Mouse (Mus musculus) myocyte (in vitro differentiated cells): ENCODE results near the gene Asap2. TPM values are rescaled to one million over a fixed set of nuclear protein-coding genes. Genes with fewer than 3 reads are reported as not detected.

ENCODE experiments used
- H3K27me3 ChIP-seq: one replicate; pipeline ENCODE4 v1.6.1; 2011; ENCODE audit not compliant: control insufficient read depth, insufficient read depth, insufficient read length
- H3K36me3 ChIP-seq: one replicate; pipeline ENCODE4 v1.6.1; 2011; ENCODE audit not compliant: control insufficient read depth, insufficient read depth
- H3K4me2 ChIP-seq: one replicate; pipeline ENCODE4 v1.6.1; 2011; ENCODE audit warnings: low read depth, control low read depth
- H3K4me3 ChIP-seq: one replicate; pipeline ENCODE4 v1.5.1; 2011; ENCODE audit warnings: mild to moderate bottlenecking, control low read depth, moderate library complexity
- H3K79me2 ChIP-seq: one replicate; pipeline ENCODE4 v1.6.1; 2011; ENCODE audit not compliant: control insufficient read depth, insufficient read depth
- H3ac ChIP-seq: one replicate; pipeline ENCODE4 v1.6.1; 2011; ENCODE audit not compliant: control insufficient read depth, insufficient read length
- CEBPB ChIP-seq: IDR thresholded peaks from 2 replicates; pipeline ENCODE4 v1.6.1; 2011; ENCODE audit warnings: mild to moderate bottlenecking, moderate library complexity; ENCODE audit not compliant: poor library complexity, insufficient read depth, severe bottlenecking
- E2F4 ChIP-seq: IDR thresholded peaks from one replicate; pipeline ENCODE4 v1.6.1; 2011; ENCODE audit warnings: mild to moderate bottlenecking, control low read depth, moderate library complexity; ENCODE audit not compliant: insufficient read depth
- MAX ChIP-seq: IDR thresholded peaks from one replicate; pipeline ENCODE4 v1.6.1; 2011; ENCODE audit warnings: low read depth, mild to moderate bottlenecking, control low read depth
- MYOD1 ChIP-seq, 3 experiments: IDR thresholded peaks; one replicate each; pipeline ENCODE4 v1.6.1; 2011; ENCODE audit warnings: control low read depth in 2 of 3, low read depth in 2 of 3, mild to moderate bottlenecking in 2 of 3, moderate library complexity in 1 of 3; ENCODE audit not compliant: insufficient read length in 2 of 3, control insufficient read depth in 1 of 3
- MYOG ChIP-seq, 3 experiments: IDR thresholded peaks; one replicate each; pipeline ENCODE4 v1.6.1; 2011; ENCODE audit warnings: control low read depth in 2 of 3, low read depth in 2 of 3, mild to moderate bottlenecking in 2 of 3; ENCODE audit not compliant: insufficient read length in 2 of 3, control insufficient read depth in 1 of 3, insufficient read depth in 1 of 3
- POLR2A ChIP-seq: IDR thresholded peaks from one replicate; pipeline ENCODE4 v1.6.1; 2011; ENCODE audit warnings: low read depth, mild to moderate bottlenecking, control low read depth, moderate library complexity; ENCODE audit not compliant: insufficient read length
- POLR2AphosphoS2 ChIP-seq: IDR thresholded peaks from one replicate; pipeline ENCODE4 v1.6.1; 2011; ENCODE audit warnings: low read depth, control low read depth; ENCODE audit not compliant: insufficient read length
- REST ChIP-seq: IDR thresholded peaks from one replicate; pipeline ENCODE4 v1.6.1; 2011; ENCODE audit warnings: mild to moderate bottlenecking, control low read depth, moderate library complexity; ENCODE audit not compliant: insufficient read depth, insufficient read length
- SRF ChIP-seq: IDR thresholded peaks from one replicate; pipeline ENCODE4 v1.6.1; 2011; ENCODE audit warnings: low read depth; ENCODE audit not compliant: control insufficient read depth, insufficient read length
- TCF12 ChIP-seq: IDR thresholded peaks from one replicate; pipeline ENCODE4 v1.6.1; 2011; ENCODE audit warnings: mild to moderate bottlenecking, control low read depth; ENCODE audit not compliant: poor library complexity, insufficient read depth, severe bottlenecking
- TCF3 ChIP-seq: IDR thresholded peaks from one replicate; pipeline ENCODE4 v1.6.1; 2011; ENCODE audit warnings: low read depth, control low read depth; ENCODE audit not compliant: insufficient read length
- USF1 ChIP-seq: IDR thresholded peaks from one replicate; pipeline ENCODE4 v1.6.1; 2011; ENCODE audit warnings: low read depth, mild to moderate bottlenecking, control low read depth, moderate library complexity
- polyA plus RNA-seq: library from polyadenylated mRNA; unstranded; fragments of >200 nt; fragmentation: generic; extraction: Trizol; gene quantifications from one replicate; pipeline ENCODE4 v1.2.1, GENCODE M21; 2012; ENCODE audit warnings: missing spikeins

Asap2 gene
- polyA plus RNA-seq, 1 experiment = 3.2 TPM

- Histone ChIP-seq H3K36me3 (no peaks in the 10 kb centered on the region), H3K27me3 (no peaks in the 10 kb centered on the region), H3K79me2 (no peaks in the 10 kb centered on the region), H3ac (no peak overlapping the region), H3K4me3 (no peak overlapping the region), H3K4me2 (no peak overlapping the region)
- TF ChIP-seq POLR2AphosphoS2 = no peak
- no peak for TF ChIP-seq MYOG (IDR thresholded peaks at IDR 0.05; ENCODE audit: control insufficient read depth in 1 of 3, insufficient read depth in 1 of 3, insufficient read length in 2 of 3, low read depth in 2 of 3)
- no peak for TF ChIP-seq USF1
- TF ChIP-seq E2F4 = no peak
- no peak for TF ChIP-seq MAX
- no peak for TF ChIP-seq POLR2A
- TF ChIP-seq TCF3 = no peak
- no peak for TF ChIP-seq TCF12
- no peak for TF ChIP-seq REST
- TF ChIP-seq SRF = no peak
- no peak for TF ChIP-seq CEBPB
- TF ChIP-seq MYOD1 (IDR thresholded peaks at IDR 0.05; ENCODE audit: control insufficient read depth in 1 of 3, insufficient read length in 2 of 3, low read depth in 2 of 3) = no peak
Measured at GRCm38 (mm10) chr12:21261521-21261920, 271.3 kb downstream of the Asap2 start.

- H3K27me3 ChIP-seq = no peaks in the 10 kb centered on the region
- H3K36me3 ChIP-seq = no peaks in the 10 kb centered on the region
- H3ac ChIP-seq = no peak overlapping the region
- no peak overlapping the region for H3K4me2 ChIP-seq
- no peaks in the 10 kb centered on the region for H3K79me2 ChIP-seq
- TF ChIP-seq MYOD1 (IDR thresholded peaks at IDR 0.05; ENCODE audit: control insufficient read depth in 1 of 3, insufficient read length in 2 of 3, low read depth in 2 of 3) = no peak
- no peak for TF ChIP-seq MAX
- no peak for TF ChIP-seq POLR2A
- no peak overlapping the region for H3K4me3 ChIP-seq
Measured at GRCm38 (mm10) chr12:21263256-21263655, 273.0 kb downstream of the Asap2 start.

DNA sequence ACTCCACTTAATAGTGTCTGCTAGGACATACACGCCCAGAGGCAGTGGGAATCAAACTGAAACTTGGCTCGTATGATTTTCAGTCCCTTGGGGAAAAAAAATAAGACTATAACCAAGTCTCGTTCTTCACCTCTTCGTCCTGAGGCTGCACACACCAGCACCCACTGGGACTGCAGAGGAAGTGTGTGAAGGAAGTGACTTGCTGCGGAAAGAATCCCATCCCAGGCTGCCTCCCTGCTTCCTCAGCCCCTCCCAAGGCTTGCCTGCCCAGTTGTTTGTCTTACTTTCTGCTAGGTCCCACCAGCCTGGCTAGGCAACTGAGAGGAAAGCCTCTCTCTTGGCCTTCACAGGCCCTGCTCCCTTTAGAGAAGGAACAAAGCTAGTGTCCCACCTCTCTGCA lies 274.0 kb downstream of the Asap2 start:
- Histone ChIP-seq H3K4me2 (no peak overlapping the region), H3K4me3 (no peak overlapping the region), H3K36me3 (no peaks in the 10 kb centered on the region), H3K27me3 (no peaks in the 10 kb centered on the region), H3K79me2 (no peaks in the 10 kb centered on the region), H3ac (no peak overlapping the region)
- TF ChIP-seq POLR2AphosphoS2 (no peak), POLR2A (no peak), MYOG (IDR thresholded peaks at IDR 0.05; ENCODE audit: control insufficient read depth in 1 of 3, insufficient read depth in 1 of 3, insufficient read length in 2 of 3, low read depth in 2 of 3) (no peak), USF1 (no peak), MYOD1 (IDR thresholded peaks at IDR 0.05; ENCODE audit: control insufficient read depth in 1 of 3, insufficient read length in 2 of 3, low read depth in 2 of 3) (no peak), TCF12 (no peak), SRF (no peak), MAX (no peak), REST (no peak), TCF3 (no peak), CEBPB (no peak), E2F4 (no peak)

- Histone ChIP-seq H3K79me2 (no peaks in the 10 kb centered on the region), H3K4me3 (no peak overlapping the region), H3K27me3 (no peaks in the 10 kb centered on the region), H3K4me2 (no peak overlapping the region), H3K36me3 (no peaks in the 10 kb centered on the region), H3ac (no peak overlapping the region)
- TF ChIP-seq POLR2AphosphoS2 = no peak
- TF ChIP-seq CEBPB = no peak
- no peak for TF ChIP-seq SRF
- no peak for TF ChIP-seq POLR2A
- TF ChIP-seq MYOG (IDR thresholded peaks at IDR 0.05; ENCODE audit: control insufficient read depth in 1 of 3, insufficient read depth in 1 of 3, insufficient read length in 2 of 3, low read depth in 2 of 3) = no peak
- TF ChIP-seq MYOD1 (IDR thresholded peaks at IDR 0.05; ENCODE audit: control insufficient read depth in 1 of 3, insufficient read length in 2 of 3, low read depth in 2 of 3) = no peak
- no peak for TF ChIP-seq TCF3
- no peak for TF ChIP-seq E2F4
- no peak for TF ChIP-seq TCF12
- TF ChIP-seq REST = no peak
- TF ChIP-seq USF1 = no peak
- no peak for TF ChIP-seq MAX
Measured at GRCm38 (mm10) chr12:21264970-21265369, 274.7 kb downstream of the Asap2 start.

DNA sequence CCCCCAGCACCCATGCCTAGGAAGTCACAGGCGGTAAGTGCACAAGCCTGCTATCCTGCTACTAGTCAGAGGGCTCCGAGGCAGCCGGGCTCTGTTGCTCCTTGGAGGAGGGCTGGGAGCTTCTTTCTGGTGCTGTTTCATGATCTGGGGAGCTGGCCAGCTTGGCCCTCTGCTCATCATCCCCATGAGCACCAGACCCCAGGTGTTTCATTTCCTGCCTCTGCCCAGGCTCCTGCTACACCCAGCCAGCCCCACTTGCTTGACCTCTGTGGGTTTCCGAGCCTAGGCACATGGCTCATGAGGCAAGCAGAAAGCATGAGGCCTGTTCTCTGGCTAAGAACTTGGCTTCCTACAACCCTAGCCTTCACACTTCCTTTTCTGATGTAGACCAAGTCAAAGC lies 275.2 kb downstream of the Asap2 start:
- no peaks in the 10 kb centered on the region for H3K27me3 ChIP-seq
- no peak overlapping the region for H3K4me2 ChIP-seq
- no peak overlapping the region for H3ac ChIP-seq
- H3K4me3 ChIP-seq = no peak overlapping the region
- H3K79me2 ChIP-seq = no peaks in the 10 kb centered on the region
- peaks cover 4% of the 10 kb centered on the region for H3K36me3 ChIP-seq
- TF ChIP-seq POLR2AphosphoS2 (no peak), MAX (no peak), SRF (no peak), E2F4 (no peak), CEBPB (no peak), REST (no peak), POLR2A (no peak), TCF12 (no peak), TCF3 (no peak), MYOG (IDR thresholded peaks at IDR 0.05; ENCODE audit: control insufficient read depth in 1 of 3, insufficient read depth in 1 of 3, insufficient read length in 2 of 3, low read depth in 2 of 3) (no peak)
